Mouse (Mus musculus): ENCODE measurements at regions not wholly inside any gene's neighbourhood (a gene's known extent, or its start where the extent isn't known, plus 50 kb on each side); places are given as distances from the start of the nearest gene placed in this dataset.

- DNase-seq (ENCODE audit: low spot score in 2 of 2), result no peak
Measured at GRCm38 (mm10) chr16:30158184-30158583, 94.0 kb downstream of the Hes1 start.

GRCm38 (mm10) chr16:30160399-30160798, 96.2 kb downstream of the Hes1 start:
- no peak for DNase-seq (ENCODE audit: low spot score in 2 of 2)

- no peak for DNase-seq (ENCODE audit: low spot score in 2 of 2)
Measured at GRCm38 (mm10) chr16:30163303-30163702, 99.1 kb downstream of the Hes1 start.

- DNase-seq (ENCODE audit: low spot score in 2 of 2), result no peak
Measured at GRCm38 (mm10) chr16:30165667-30166180, 101.5 kb downstream of the Hes1 start.

- no peak for DNase-seq (ENCODE audit: low spot score in 2 of 2)
Measured at GRCm38 (mm10) chr16:30171381-30172079, 95.8 kb downstream of the Cpn2 start.

GRCm38 (mm10) chr16:30172136-30172731, 95.1 kb downstream of the Cpn2 start:
- DNase-seq (ENCODE audit: low spot score in 2 of 2), result no peak

DNA sequence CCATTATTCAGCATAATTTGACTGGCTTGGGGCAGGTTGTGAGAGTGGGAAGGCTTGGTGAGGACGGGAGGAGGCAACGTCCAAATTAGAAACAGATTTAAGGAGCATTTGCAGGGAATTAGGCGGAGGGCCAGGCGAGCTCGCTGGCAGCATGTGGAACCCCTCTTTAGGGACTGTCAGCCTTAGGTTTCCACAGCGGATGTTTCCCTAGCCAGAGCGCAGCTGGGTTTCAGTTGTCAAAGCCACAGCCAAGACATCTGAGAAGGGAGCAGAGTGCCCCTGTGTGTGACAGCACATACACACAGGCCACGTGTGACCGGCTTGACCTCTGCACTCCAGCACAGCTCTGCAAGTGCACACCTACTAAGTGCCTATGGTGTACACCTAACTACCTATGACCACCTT, 94.5 kb downstream of the Cpn2 start:
- DNase-seq (ENCODE audit: low spot score in 2 of 2), result peak in 1 of 2 experiments; percentile 36

- DNase-seq (ENCODE audit: low spot score in 2 of 2), result no peak
Measured at GRCm38 (mm10) chr16:30173953-30174874, 93.1 kb downstream of the Cpn2 start.

DNA sequence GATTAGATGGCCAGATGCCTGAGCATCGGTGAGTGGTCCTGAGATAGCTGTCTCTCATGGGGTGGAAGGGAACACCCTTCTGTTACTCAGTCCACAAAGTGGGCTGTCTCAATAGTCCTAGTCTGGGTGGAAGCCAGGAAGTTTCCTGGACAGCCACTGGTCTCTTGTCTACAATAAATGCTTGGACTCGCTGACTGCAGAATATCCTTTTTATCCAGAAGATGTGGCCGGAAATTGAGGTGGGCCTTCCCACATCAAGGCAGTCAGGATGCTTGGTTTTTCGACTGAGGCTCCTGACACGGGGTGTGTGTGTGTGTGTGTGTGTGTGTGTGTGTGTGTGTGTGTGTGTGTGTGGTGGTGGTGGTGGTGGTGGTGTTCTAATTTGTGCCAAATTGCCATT, 91.0 kb downstream of the Cpn2 start:
- no peak for DNase-seq (ENCODE audit: low spot score in 2 of 2)

GRCm38 (mm10) chr16:30177769-30178168, 89.5 kb downstream of the Cpn2 start:
- no peak for DNase-seq (ENCODE audit: low spot score in 2 of 2)

DNA sequence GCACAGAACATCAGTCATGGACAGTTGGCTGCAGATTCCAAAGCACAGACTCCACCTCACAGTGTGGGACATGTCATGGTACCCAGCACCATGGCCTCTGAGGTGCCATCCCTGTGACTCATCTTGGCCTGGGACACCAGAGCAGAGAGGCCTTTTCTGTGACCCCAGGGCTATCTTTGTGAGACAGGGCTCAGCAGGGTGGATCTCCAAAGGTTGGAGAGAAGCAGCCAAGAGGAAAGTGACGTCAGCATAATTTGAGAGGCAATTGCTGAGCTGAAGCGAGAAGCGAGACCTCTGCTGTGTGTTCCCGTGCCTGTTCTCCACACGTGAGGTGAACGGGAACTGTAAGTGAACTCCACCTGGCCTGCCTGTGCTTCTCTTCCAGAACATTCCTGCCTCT, 88.7 kb downstream of the Cpn2 start:
- no peak for DNase-seq (ENCODE audit: low spot score in 2 of 2)

- DNase-seq (ENCODE audit: low spot score in 2 of 2), result no peak
Measured at GRCm38 (mm10) chr16:30179504-30179976, 87.8 kb downstream of the Cpn2 start.

- no peak for DNase-seq (ENCODE audit: low spot score in 2 of 2)
Measured at GRCm38 (mm10) chr16:30181116-30181515, 86.2 kb downstream of the Cpn2 start.

DNA sequence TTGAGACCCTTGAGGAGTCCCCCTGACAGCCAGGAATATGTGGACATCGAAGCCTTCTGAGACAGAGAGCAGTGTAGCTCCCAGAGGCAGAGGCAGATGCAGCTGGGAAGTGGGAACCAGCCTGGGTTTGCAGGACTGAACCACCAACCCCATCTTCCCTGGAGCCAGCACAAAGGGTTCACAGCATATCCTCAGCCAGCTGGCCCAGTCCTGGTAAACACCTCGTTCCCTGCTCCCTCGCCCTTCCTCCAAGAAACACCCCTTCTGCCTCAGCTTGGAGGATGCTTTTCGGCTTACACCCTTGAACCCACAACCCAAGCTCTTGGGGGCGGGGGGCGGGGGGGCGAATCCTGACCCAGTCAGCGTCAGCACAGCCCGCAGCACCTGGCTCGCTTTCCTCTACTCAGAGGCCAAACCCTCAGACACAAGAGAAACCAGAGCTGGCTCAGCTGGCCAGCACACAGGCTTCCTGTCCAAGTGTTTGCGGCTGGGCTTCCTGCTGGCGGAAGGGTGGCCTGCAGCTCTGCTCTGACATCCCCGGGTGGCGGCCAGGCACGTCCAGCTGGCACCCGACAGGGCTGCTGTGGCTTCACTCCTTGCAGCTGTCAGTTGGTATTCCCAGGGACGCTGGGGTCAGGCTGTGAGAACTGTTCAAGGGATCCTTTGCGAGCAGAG, 82.6 kb downstream of the Cpn2 start:
- DNase-seq (ENCODE audit: low spot score in 2 of 2), result peak in 1 of 2 experiments; percentile 61

GRCm38 (mm10) chr16:30185707-30186106, 81.6 kb downstream of the Cpn2 start:
- DNase-seq (ENCODE audit: low spot score in 2 of 2), result no peak

GRCm38 (mm10) chr16:30186201-30186700, 81.0 kb downstream of the Cpn2 start:
- no peak for DNase-seq (ENCODE audit: low spot score in 2 of 2)

DNA sequence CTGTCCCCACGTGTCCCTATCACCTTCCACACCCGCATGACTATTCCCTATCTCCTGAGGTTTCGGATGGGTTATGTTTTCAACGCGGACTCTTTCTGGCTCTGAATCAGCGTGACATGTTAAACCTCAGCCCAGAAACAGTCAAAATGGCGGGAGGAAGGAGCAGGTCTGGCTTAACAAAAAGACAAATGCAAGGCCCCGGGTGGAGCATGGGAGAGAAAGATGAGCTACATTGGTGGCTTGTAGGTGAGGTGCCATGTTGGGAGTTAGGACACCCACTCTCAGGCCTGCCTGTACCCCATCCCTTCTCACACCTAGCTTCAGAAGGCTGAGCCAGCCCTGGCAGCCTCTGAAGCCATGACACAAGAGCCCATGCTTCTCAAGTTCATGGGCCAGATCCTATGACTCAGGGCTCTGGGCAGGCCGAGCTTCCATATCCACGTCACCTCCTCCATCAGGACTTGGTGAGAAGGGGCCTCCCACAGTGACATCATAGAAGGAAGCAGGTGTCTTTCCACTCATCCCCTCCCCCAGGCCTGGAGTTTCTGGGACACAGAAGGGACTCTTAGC, 80.5 kb downstream of the Cpn2 start:
- DNase-seq (ENCODE audit: low spot score in 2 of 2), result no peak

GRCm38 (mm10) chr16:30187400-30187799, 79.9 kb downstream of the Cpn2 start:
- no peak for DNase-seq (ENCODE audit: low spot score in 2 of 2)

DNA sequence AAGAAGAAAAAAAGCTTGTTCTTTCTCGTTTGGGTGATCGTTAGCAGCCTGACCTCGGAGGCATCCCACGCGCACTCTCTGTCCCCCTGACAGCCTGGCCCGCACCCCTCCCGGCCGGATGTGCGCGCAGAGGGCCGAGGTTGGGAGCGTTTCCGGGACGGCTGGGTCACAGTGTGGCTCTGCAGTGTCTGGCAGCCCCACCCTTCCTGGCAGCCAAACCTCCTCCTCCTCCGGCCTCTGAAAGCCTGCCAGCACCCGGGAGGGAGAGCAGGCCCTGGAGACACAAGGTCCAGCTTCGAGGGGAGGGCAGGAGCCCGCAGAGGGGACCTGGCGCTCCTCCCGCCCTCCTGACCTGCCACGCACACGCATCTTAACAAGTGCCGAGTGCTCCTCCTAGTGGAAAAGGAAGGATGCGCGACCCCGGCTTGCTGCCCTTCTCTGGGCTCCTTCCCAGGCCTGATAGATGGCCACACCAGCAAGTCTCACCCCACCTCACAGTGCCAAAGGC, 79.3 kb downstream of the Cpn2 start:
- DNase-seq (ENCODE audit: low spot score in 2 of 2), result peak; percentile 75 to 92

DNA sequence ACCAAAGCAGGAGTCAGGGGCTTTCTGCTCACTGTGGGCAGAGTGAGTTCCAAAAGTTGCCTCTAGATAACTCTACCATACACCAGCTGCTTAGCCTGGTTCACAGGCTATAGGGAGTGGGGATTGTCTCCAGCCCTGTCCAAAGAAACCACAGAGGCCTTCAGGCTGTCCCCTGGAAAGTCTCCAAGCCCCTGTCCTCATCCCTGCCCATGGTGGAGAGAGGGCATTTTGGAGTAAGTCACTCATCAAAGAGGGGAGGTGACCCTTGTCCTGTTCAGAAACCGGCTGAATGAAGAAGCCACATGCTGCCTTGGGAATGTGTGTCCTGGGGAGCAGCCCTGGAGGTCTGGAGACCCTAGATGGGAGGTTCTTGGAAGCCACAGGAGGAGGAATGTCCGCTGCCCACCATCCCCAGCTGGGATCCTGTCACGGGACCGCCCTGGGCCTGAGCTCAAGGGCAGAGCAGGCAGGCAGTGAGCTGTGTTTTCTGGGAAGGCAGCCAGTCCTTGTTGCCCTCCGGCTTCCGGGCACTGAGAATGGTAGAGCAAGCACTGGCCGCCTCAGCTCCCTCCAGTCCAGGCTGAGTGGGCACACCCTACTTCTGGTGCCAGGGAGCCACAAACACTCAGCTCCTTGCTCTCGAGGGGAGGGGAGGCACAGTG, 78.4 kb downstream of the Cpn2 start:
- peak in 1 of 2 experiments; percentile 72 for DNase-seq (ENCODE audit: low spot score in 2 of 2)
